Mouse (Mus musculus): ENCODE data around the gene Myh2.

Gene Myh2

DNA sequence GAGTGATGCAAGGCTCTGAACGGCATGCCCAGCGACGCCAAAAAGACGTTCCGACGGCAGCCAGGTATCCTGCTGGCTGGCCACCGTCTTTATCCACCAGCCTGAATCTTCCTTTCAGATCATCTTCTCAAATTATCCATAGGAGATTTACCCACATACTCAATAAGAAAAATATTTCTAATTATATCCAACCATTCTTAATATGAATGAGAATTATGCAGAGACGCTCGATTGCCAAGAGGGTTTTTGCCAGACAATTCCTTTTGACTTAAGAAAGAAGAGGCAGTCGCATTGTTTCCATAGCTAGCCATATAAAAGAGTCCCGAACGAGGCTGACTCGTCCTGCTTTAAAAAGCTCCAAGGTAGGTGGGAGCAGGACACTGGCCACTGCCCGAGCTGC lies at the start of gene Myh2:
Myh2 (plus strand) TSS at position 301 of the 400 bp plus-strand sequence.
- DNase-seq: no peak

- no peak for DNase-seq
Observed at GRCm38 (mm10) chr11:67124943-67125342, 45.9 kb upstream of the Myh2 start.

DNA sequence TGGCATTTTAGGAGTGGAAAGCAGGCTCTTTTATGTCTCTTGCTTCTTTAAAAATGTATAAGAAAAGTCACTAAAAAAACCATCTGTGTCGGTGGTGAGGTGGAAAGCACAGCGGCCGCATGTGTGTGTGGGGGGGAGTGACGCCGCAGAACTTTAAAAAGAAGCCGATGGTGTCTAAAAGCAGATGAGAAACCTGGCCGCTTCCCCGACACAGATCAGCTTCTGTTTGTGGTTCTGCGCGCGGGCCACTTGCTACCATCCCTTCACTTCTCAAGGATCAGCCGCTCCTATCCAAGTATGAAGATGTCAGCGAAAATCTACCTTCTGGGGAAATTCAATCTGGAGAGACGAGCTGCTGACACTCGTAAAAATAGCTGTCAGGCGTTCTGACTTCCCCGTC lies 45.5 kb upstream of the Myh2 start:
- no peak for DNase-seq

GRCm38 (mm10) chr11:67133526-67133925 lies 37.3 kb upstream of the Myh2 start:
- no peak for DNase-seq

DNA sequence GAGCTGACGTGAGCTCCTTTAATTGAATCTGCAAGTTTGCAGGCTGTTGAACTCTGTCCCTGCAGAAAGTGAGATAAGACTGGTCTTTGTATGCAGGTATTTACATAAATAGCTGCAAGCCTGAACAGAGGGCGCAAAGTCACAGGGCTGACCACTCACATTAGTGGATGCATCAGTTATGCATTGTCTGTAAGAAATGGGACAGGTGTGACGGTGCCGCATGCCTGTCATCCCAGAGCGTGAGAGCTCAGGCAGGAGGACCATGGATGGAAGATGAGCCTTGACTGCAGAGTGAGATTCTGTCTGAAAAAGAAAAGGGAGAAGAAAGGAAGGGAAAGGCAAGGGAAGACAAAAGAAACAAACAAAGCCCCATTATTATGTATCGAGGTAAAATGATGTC lies 36.2 kb upstream of the Myh2 start:
- DNase-seq: no peak

GRCm38 (mm10) chr11:67135532-67135931 lies 35.3 kb upstream of the Myh2 start:
- no peak for DNase-seq

- no peak for DNase-seq
Observed at GRCm38 (mm10) chr11:67139556-67139955, 31.3 kb upstream of the Myh2 start.

DNA sequence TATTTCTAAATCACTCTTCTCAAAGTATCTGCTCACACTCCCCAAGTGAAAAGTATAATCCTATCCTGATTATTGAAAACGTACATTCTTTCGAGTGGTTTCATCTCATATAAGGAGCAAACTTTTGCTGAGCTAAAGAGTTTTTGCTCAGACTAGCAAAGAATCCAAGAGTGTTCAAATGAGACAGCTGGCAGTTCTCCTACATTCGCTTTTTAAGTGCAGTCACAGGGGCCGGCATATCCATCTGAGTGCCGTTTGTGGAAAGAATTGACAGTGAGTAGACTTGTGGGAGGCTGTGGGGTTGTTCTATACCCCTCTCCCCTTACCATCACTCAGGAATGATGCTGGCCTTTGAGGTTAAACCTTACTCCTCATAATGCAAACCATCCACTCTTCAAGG lies 30.7 kb upstream of the Myh2 start:
- no peak for DNase-seq

GRCm38 (mm10) chr11:67141031-67141430 lies 29.8 kb upstream of the Myh2 start:
- DNase-seq: no peak

GRCm38 (mm10) chr11:67142047-67142446 lies 28.8 kb upstream of the Myh2 start:
- DNase-seq: no peak

- no peak for DNase-seq
Observed at GRCm38 (mm10) chr11:67143065-67143464, 27.8 kb upstream of the Myh2 start.

DNA sequence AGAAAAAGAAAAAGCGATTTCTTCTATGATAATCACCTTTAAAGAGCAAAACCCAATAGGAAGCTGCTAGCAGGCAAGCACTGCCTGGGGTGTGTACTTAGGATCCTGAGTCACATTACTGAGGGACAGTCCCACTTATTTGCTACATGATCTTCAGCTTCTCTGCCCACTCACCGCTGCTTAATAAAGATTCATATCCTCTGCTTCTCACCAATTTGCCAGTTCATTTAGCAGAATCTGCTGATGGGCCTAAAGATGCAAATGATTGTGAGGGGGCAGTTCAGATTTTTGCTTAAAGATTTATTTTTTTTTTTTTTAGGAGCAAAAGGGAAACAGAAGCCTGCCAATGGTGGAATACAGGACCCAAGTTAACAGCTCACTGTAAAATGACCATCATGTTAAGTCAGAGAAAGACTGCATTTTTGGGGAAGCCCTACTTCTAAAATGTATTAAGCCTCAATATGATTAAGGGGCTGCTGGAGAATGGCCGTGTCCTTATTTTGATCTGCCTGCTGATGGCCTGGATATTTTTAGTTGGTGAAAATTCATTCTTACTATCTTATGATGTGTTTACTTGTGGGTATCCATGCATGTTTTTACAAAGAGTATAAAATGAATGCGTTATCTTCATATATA lies 26.8 kb upstream of the Myh2 start:
- DNase-seq: no peak

- DNase-seq: no peak
Observed at GRCm38 (mm10) chr11:67144559-67145265, 26.1 kb upstream of the Myh2 start.

- no peak for DNase-seq
Observed at GRCm38 (mm10) chr11:67145482-67146408, 25.1 kb upstream of the Myh2 start.

DNA sequence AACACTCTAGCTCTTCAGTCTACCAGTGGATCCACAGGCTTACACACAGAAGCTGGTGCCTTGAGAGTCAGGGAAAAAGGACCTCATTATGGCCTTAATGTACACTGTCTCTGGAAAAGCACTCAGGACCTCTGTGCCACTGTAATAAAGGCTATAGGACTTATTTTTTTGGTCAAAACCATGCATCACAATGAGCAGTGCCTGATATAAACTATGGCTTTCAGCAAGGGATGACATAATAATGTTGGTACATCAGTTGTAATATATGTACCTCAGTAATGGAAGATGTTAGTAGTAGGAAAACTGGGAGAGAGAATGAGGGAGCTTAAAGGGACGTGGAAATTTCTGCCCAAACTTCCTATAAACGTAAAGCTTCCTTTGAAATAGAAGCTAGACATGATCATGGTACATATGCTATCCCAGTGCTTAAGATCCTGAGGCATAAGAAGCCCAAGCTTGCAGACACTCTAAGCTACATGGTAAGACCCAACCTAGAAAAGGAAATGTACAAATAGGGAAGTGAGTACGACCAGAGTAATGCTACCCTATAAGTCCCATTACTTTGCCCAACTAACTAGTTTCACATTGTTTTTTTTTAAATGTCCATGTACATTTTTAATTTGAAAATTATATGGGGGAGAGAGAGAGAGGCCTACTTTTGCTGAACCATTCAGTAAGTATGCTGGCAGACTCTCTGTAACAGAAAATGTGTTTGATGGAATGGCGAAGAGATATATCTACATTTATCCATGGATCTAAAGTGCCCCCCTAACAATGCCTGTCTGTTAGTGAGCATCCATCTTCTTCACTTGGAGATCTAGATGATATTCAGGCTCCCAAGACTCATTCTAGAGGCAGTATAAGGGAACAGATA lies 24.2 kb upstream of the Myh2 start:
- DNase-seq: no peak

GRCm38 (mm10) chr11:67147283-67147921 lies 23.4 kb upstream of the Myh2 start:
- DNase-seq: no peak

DNA sequence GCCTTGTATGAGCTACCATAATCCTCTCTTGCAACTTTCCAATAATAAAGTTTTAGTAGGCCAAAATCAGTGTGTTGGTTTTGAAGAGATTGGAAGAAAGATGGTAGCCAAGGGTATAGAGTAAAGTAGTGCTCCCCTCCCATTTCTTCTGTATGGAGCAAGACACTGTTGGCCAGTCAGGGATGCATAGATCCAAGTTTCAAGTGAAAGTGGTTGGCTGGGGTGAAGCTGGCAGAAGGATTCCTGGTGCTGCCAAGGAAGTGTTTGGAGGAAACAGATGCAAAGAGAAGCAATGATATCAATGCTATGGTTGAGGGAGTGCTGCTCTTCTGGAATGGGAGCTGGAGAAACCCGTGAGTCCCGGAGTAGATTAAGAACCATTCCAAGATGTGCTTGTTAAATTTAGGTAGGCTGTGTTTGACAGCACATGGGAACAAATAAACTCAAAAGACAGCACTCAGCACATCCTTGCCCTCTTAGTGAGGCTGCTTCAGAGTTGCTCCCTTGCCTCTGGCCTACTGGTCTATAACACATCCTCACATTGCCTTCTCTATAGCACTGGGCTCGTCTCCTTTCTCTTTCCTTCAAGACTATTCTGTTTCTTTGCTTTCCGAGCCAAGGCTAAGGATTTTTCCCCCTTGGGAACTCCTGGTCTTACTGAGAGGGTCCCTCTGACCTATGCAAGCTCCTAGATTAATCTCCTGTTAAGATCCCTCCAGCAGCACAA lies 22.4 kb upstream of the Myh2 start:
- no peak for DNase-seq

DNA sequence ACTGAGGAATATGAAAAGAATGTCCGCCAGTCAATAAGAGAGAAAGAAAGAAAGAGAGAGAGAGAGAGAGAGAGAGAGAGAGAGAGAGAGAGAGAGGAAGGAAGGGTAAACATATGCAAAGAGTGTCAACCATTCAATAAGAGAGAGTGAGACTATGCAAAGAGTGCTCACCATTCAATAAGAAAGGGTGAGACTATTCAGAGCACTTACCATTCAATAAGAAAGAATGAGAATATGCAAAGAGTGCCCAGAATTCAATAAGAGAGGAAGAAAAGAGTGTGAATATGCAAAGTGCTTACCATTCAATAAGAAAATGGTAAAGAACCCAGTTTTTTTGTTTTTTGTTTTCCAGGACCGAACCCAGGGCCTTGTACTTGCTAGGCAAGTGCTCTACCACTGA lies 20.6 kb upstream of the Myh2 start:
- no peak for DNase-seq

DNA sequence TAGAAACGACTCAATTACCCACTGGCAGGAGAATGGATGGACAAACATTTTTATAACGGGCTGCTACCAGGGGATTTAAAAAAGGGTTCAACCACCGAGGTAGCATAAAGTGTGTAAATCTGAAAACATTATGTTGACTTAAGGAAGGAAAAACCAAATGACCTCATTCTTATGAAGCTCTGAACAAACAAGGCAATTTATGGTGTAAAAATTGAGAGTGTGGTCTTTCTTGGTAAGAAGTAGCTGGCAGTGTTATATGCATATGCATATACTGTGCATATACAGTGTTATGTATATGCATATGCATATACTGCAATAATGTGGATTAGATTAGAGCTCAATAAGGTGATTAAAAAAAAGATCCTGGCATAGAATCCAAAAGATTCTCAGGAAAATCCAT lies 19.7 kb upstream of the Myh2 start:
- DNase-seq: no peak

GRCm38 (mm10) chr11:67151651-67152630 lies 18.9 kb upstream of the Myh2 start:
- no peak for DNase-seq
